In the genomic region with DNA sequence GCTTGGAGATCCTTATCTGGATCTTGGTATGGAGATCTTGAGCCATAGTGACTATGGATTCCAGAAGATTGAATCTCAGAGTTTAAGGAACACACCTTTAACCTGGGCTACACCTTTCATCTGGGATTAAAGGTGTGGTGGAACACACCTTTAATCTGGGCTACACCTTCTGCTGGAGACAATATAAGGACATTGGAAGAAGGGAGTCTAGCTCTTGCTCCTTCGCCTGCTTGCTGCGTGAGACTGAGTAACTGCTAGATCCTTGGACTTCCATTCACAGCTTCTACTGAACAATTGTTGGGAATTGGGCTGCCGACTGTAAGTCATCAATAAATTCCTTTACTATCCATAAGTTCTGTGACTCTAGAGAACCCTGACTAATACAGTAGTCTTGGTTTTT, we compare ENCODE assay signal across 9 mouse cellular contexts. TPM values are rescaled to one million over a fixed set of nuclear protein-coding genes. Genes with fewer than 3 reads are reported as not detected.
A peak's percentile ranks its signal among the peaks of the same experiment; 100 is the strongest.
DNase-seq lines count a peak whose midpoint lies in the region; ATAC-seq lines count a peak whose summit lies in the region.
"Not testable (repeated sequence)": the region's sequence is repeated elsewhere in the genome, so short reads cannot be mapped to it uniquely, and the experiment has no call there.
"Had no signal": no experiment of that assay in that cellular context is flagged by ENCODE, and none has a peak within 500 bp of the region (broad histone marks: within the 10 kb centered on the region; RNA-seq: fewer than 3 reads in every experiment).

A gene (plus strand): TSS at position 301 of the 400 bp plus-strand sequence.

- H3K4me1 ChIP-seq in ES-E14 (ENCODE audit: control insufficient read depth in 2 of 2, insufficient read depth in 2 of 2, low read length in 2 of 2, poor library complexity in 1 of 2), result peaks cover 0 to 11% of the 10 kb centered on the region in 2 experiments; a peak in 2 of 4 replicates
- H3K4me1 ChIP-seq in embryonic facial prominence, embryonic 15.5 days; neural tube, embryonic 14.5 days (ENCODE audit: control insufficient read depth, insufficient read depth, low read length): not testable (repeated sequence)
- peaks cover 13% of the 10 kb centered on the region for H3K4me1 ChIP-seq in heart, embryonic 12.5 days (replicated peaks)
- peaks cover 13% of the 10 kb centered on the region; the same call in 1 of the 2 replicates for H3K4me1 ChIP-seq in hindbrain, embryonic 14.5 days (replicated peaks; ENCODE audit: control insufficient read depth, insufficient read depth, low read length)
- peaks cover 11% of the 10 kb centered on the region for H3K4me1 ChIP-seq in limb, embryonic 13.5 days

- ATAC-seq in embryonic facial prominence, embryonic 15.5 days (ENCODE audit: insufficient number of reproducible peaks, low FRiP score, low TSS enrichment, low read depth); heart, embryonic 12.5 days (ENCODE audit: insufficient number of reproducible peaks, low FRiP score); hindbrain, embryonic 14.5 days (ENCODE audit: low FRiP score); limb, embryonic 13.5 days (ENCODE audit: low FRiP score, low read depth); neural tube, embryonic 14.5 days (ENCODE audit: low read depth): not testable (repeated sequence)

- H3K9me3 ChIP-seq in ES-E14 (ENCODE audit: control insufficient read depth, insufficient read depth, low read depth, low read length); embryonic facial prominence, embryonic 15.5 days (replicated peaks); heart, embryonic 12.5 days (replicated peaks); hindbrain, embryonic 14.5 days (ENCODE audit: control insufficient read depth, low read length); limb, embryonic 13.5 days; neural tube, embryonic 14.5 days (ENCODE audit: control insufficient read depth, low read length): not testable (repeated sequence)

- not testable (repeated sequence) for H3K36me3 ChIP-seq in ES-E14 (ENCODE audit: control insufficient read depth, insufficient read depth, low read length, poor library complexity, severe bottlenecking); embryonic facial prominence, embryonic 15.5 days; heart, embryonic 12.5 days; hindbrain, embryonic 14.5 days (replicated peaks; ENCODE audit: control insufficient read depth, insufficient read depth); limb, embryonic 13.5 days; neural tube, embryonic 14.5 days (ENCODE audit: control insufficient read depth, insufficient read depth, low read length)

- not testable (repeated sequence) for DNase-seq in ES-E14 (ENCODE audit: low read depth, low spot score); gastrocnemius, postnatal 10 days; hindbrain, embryonic 14.5 days (ENCODE audit: low spot score); layer of hippocampus, adult 8-10 months (ENCODE audit: low spot score in 2 of 2)

- not testable (repeated sequence) for H3K27ac ChIP-seq in ES-E14 (ENCODE audit: insufficient read depth, low read depth, low read length, poor library complexity, severe bottlenecking); heart, embryonic 12.5 days (ENCODE audit: poor library complexity, severe bottlenecking); hindbrain, embryonic 14.5 days; limb, embryonic 13.5 days; neural tube, embryonic 14.5 days (ENCODE audit: low read depth, low read length)
- H3K27ac ChIP-seq in embryonic facial prominence, embryonic 15.5 days (replicated peaks), result peak within 1 kb of the TSS; percentile 17; the same call in 1 of the 2 replicates

- H3K4me3 ChIP-seq in ES-E14 (ENCODE audit: insufficient read depth in 1 of 2, low read depth in 1 of 2, low read length in 2 of 2, poor library complexity in 1 of 2, severe bottlenecking in 1 of 2); embryonic facial prominence, embryonic 15.5 days (replicated peaks); heart, embryonic 12.5 days; hindbrain, embryonic 14.5 days (replicated peaks; ENCODE audit: low read length); limb, embryonic 13.5 days; neural tube, embryonic 14.5 days (ENCODE audit: low read depth, low read length): not testable (repeated sequence)

- not testable (repeated sequence) for H3K4me2 ChIP-seq in embryonic facial prominence, embryonic 15.5 days (replicated peaks); hindbrain, embryonic 14.5 days (replicated peaks); limb, embryonic 13.5 days (replicated peaks); neural tube, embryonic 14.5 days (ENCODE audit: low read depth, low read length)
- H3K4me2 ChIP-seq in heart, embryonic 12.5 days, result peak within 1 kb of the TSS; percentile 4; the same call in 1 of the 2 replicates

- WGBS in embryonic facial prominence, embryonic 15.5 days, result 94% methylated on average over 3 of the region's 3 CpGs
- WGBS in heart, embryonic 12.5 days, result 86% methylated on average over 3 of the region's 3 CpGs
- WGBS in hindbrain, embryonic 14.5 days, result 96% methylated on average over 3 of the region's 3 CpGs
- 94% methylated on average over 3 of the region's 3 CpGs for WGBS in limb, embryonic 13.5 days
- 98% methylated on average over 3 of the region's 3 CpGs for WGBS in neural tube, embryonic 14.5 days

- not testable (repeated sequence) for H3K27me3 ChIP-seq in embryonic facial prominence, embryonic 15.5 days; heart, embryonic 12.5 days (replicated peaks); neural tube, embryonic 14.5 days (ENCODE audit: control insufficient read depth, insufficient read depth, low read length)
- peaks cover 20% of the 10 kb centered on the region for H3K27me3 ChIP-seq in hindbrain, embryonic 14.5 days (ENCODE audit: control insufficient read depth, insufficient read depth, low read length)
- H3K27me3 ChIP-seq in limb, embryonic 13.5 days, result peaks cover 22% of the 10 kb centered on the region

- H3K9ac ChIP-seq in ES-E14 (ENCODE audit: insufficient read depth, low read depth, low read length, poor library complexity, severe bottlenecking); embryonic facial prominence, embryonic 15.5 days; heart, embryonic 12.5 days; hindbrain, embryonic 14.5 days; limb, embryonic 13.5 days; neural tube, embryonic 14.5 days (replicated peaks; ENCODE audit: low read depth, low read length): not testable (repeated sequence)

- in situ Hi-C loops in ES-E14 (cut with MboI; ENCODE audit: low sequenced_read_pairs in 2 of 2, unreplicated experiment in 2 of 2), result not testable (repeated sequence)

RNA-seq across cellular contexts. Expression of the gene that starts here (rescaled TPM):
- total RNA-seq in ES-E14 (2012; rRNA removed), result 10.4 and 11.2 TPM in 2 replicates
- polyA plus RNA-seq in embryonic facial prominence, embryonic 15.5 days (2015; fragmentation: Nextera tagmentation; extraction: Ambion mirVana), result 46.5 and 48.4 TPM in 2 replicates
- total RNA-seq in gastrocnemius, postnatal 10 days (2021), result 100 to 1,000 TPM; 182 to 257 TPM
- 5.9 and 6.5 TPM in 2 replicates for polyA plus RNA-seq in heart, embryonic 12.5 days (2016; fragmentation: Nextera tagmentation; extraction: Ambion mirVana)
- 12.4 and 17.2 TPM in 2 replicates for polyA plus RNA-seq in hindbrain, embryonic 14.5 days (2014; fragmentation: Nextera tagmentation; extraction: Ambion mirVana)
- 10 to 100 TPM; 11.2 to 14.3 (median 11.6) TPM for total RNA-seq in layer of hippocampus, adult 8-10 months (2022)
- 20.1 and 21.4 TPM in 2 replicates for polyA plus RNA-seq in limb, embryonic 13.5 days (2015; fragmentation: Nextera tagmentation; extraction: Ambion mirVana)
- polyA plus RNA-seq in neural tube, embryonic 14.5 days (2014; fragmentation: Nextera tagmentation; extraction: Ambion mirVana), result 16.0 and 23.5 TPM in 2 replicates
- total RNA-seq: megakaryocyte, adult 5-6 weeks had no signal

Comparison
In these comparisons a context has a peak if more than half of its experiments do, and no peak if none do; other contexts are left out.
1. RNA of the gene that starts here (total RNA-seq): 182 to 257 TPM in gastrocnemius, postnatal 10 days; 11.2 to 14.3 TPM in layer of hippocampus, adult 8-10 months and 10.4 to 11.2 TPM in ES-E14; every median in the first group is over 10 times any median in the second.